Mouse (Mus musculus): ENCODE results near the gene Grid2ip. TPM values are rescaled to one million over a fixed set of nuclear protein-coding genes. Genes with fewer than 3 reads are reported as not detected.

Grid2ip gene
- polyA plus RNA-seq, 1 experiment from 2014 or later, result 0.36 TPM

DNA sequence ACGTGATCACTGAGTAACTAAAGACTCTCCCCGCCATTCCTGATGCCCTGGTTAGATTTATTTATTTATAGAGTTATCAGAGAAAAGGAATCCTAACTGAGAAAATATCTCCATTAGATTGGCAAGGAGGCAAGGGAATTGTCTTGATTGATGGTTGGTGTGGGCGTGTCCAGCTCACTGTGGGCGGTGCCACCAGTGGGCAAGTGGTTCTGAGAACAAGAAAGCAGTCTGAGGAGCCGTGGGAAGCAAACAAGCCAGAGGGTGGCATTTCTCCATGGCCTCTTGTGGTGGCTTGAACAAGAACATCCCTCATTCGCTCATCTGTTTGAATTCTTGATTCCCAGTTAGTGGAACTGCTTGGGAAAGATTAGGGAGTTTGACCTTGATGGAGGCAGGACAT lies 17.5 kb upstream of the Grid2ip start:
- Histone ChIP-seq H3K4me1 (ENCODE audit: control insufficient read depth, insufficient read depth, low read length) (no peaks in the 10 kb centered on the region), H3K9ac (replicated peaks; ENCODE audit: low read length) (no peak overlapping the region), H3K27me3 (ENCODE audit: control insufficient read depth, insufficient read depth, low read length) (no peaks in the 10 kb centered on the region), H3K27ac (replicated peaks; ENCODE audit: low read depth, low read length) (no peak overlapping the region), H3K4me2 (ENCODE audit: low read depth, low read length) (no peak overlapping the region), H3K36me3 (replicated peaks; ENCODE audit: control insufficient read depth, insufficient read depth, low read depth, low read length) (no peaks in the 10 kb centered on the region), H3K9me3 (replicated peaks; ENCODE audit: control insufficient read depth, low read length) (no peaks in the 10 kb centered on the region), H3K4me3 (ENCODE audit: low read depth, low read length) (no peak overlapping the region)
- ATAC-seq (replicated peaks; ENCODE audit: insufficient number of reproducible peaks, low FRiP score, low TSS enrichment, low read depth) (no peak), DNase-seq (ENCODE audit: low spot score) (no peak)
- WGBS, result 51% methylated on average over 6 of the region's 6 CpGs

DNA sequence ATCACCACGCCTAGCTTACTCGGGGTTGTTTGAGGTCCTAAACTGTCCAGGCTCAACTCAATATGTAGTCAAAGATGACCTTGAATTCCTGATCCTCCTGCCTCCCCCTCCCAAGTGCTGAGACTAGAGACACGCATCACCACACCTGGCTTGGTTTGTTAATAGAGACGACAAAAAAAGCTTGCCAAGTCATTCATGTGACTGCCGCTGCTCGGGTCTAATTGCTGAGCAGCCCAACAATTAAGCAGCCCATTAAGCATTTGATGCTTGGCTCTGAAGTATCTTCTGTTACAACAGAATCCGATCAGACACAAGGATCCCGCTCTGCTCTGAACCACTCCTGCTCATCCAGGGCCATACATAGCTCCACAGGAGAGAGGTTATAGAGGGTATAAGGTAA lies 10.8 kb upstream of the Grid2ip start:
- Histone ChIP-seq H3K36me3 (replicated peaks; ENCODE audit: control insufficient read depth, insufficient read depth, low read depth, low read length) (no peaks in the 10 kb centered on the region), H3K4me1 (ENCODE audit: control insufficient read depth, insufficient read depth, low read length) (no peaks in the 10 kb centered on the region), H3K9ac (replicated peaks; ENCODE audit: low read length) (no peak overlapping the region), H3K4me2 (ENCODE audit: low read depth, low read length) (no peak overlapping the region), H3K27ac (replicated peaks; ENCODE audit: low read depth, low read length) (no peak overlapping the region), H3K4me3 (ENCODE audit: low read depth, low read length) (no peak overlapping the region), H3K27me3 (ENCODE audit: control insufficient read depth, insufficient read depth, low read length) (no peaks in the 10 kb centered on the region), H3K9me3 (replicated peaks; ENCODE audit: control insufficient read depth, low read length) (no peaks in the 10 kb centered on the region)
- 76% methylated on average over 8 of the region's 8 CpGs for WGBS
- ATAC-seq (replicated peaks; ENCODE audit: insufficient number of reproducible peaks, low FRiP score, low TSS enrichment, low read depth) (no peak), DNase-seq (ENCODE audit: low spot score) (no peak)

DNA sequence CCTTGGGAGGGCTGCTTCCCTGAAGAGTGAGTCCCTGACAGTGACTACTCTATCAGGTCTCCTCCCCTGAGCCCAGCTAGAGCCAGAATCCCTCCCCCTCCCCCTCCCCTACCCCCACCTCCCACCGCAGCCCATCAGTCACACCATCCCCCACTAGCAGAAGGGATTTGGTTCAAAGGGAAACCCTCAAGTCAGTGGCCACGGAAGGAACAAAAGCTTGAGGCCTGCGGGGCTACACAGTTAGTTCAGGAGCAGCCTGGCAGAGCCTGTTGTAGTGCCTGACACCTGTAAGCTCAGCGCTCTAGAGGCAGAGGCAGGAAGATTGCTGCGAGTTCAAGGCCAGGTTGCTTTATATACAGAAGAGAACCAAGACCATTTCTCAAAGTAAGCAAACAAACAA lies 1.1 kb upstream of the Grid2ip start:
- Histone ChIP-seq H3K4me3 (ENCODE audit: low read depth, low read length) (no peak overlapping the region), H3K4me1 (ENCODE audit: control insufficient read depth, insufficient read depth, low read length) (peaks cover 4% of the 10 kb centered on the region), H3K4me2 (ENCODE audit: low read depth, low read length) (no peak overlapping the region), H3K9me3 (replicated peaks; ENCODE audit: control insufficient read depth, low read length) (no peaks in the 10 kb centered on the region), H3K27ac (replicated peaks; ENCODE audit: low read depth, low read length) (no peak overlapping the region), H3K27me3 (ENCODE audit: control insufficient read depth, insufficient read depth, low read length) (peaks cover 7% of the 10 kb centered on the region), H3K36me3 (replicated peaks; ENCODE audit: control insufficient read depth, insufficient read depth, low read depth, low read length) (no peaks in the 10 kb centered on the region), H3K9ac (replicated peaks; ENCODE audit: low read length) (no peak overlapping the region)
- 46% methylated on average over 5 of the region's 5 CpGs for WGBS
- DNase-seq (ENCODE audit: low spot score), result no peak
- no peak for ATAC-seq (replicated peaks; ENCODE audit: insufficient number of reproducible peaks, low FRiP score, low TSS enrichment, low read depth)

DNA sequence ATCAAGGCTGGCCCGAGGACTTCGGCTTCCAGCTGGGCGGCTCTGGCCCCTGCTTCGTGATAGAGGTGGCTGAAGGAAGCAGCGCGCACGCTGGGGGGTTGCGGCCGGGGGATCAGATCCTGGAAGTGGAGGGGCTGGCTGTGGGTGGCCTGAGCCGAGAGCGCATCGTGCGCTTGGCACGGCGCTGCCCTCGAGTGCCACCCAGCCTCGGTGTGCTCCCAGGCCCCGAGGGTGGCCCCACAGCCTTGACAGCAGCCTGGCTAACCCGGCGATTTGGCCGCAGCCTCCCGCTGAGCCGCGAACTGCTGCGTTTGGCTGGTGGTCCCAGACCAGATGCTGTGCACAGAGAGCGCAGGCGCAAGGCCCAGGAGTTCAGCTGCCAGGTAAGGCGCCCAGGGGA lies 426 bp downstream of the Grid2ip start:
- Histone ChIP-seq H3K27me3 (ENCODE audit: control insufficient read depth, insufficient read depth, low read length) (peaks cover 7% of the 10 kb centered on the region), H3K36me3 (replicated peaks; ENCODE audit: control insufficient read depth, insufficient read depth, low read depth, low read length) (no peaks in the 10 kb centered on the region), H3K9me3 (replicated peaks; ENCODE audit: control insufficient read depth, low read length) (no peaks in the 10 kb centered on the region), H3K9ac (replicated peaks; ENCODE audit: low read length) (peak overlapping the region; percentile 48; the same call in 1 of the 2 replicates), H3K4me3 (ENCODE audit: low read depth, low read length) (peak overlapping the region; percentile 2; the same call in 1 of the 2 replicates), H3K27ac (replicated peaks; ENCODE audit: low read depth, low read length) (no peak overlapping the region), H3K4me2 (ENCODE audit: low read depth, low read length) (peak overlapping the region; percentile 36), H3K4me1 (ENCODE audit: control insufficient read depth, insufficient read depth, low read length) (peaks cover 4% of the 10 kb centered on the region)
- 4% methylated on average over 24 of the region's 28 CpGs for whole genome bisulfite sequencing
- DNase-seq (ENCODE audit: low spot score) (no peak), ATAC-seq (replicated peaks; ENCODE audit: insufficient number of reproducible peaks, low FRiP score, low TSS enrichment, low read depth) (no peak)

DNA sequence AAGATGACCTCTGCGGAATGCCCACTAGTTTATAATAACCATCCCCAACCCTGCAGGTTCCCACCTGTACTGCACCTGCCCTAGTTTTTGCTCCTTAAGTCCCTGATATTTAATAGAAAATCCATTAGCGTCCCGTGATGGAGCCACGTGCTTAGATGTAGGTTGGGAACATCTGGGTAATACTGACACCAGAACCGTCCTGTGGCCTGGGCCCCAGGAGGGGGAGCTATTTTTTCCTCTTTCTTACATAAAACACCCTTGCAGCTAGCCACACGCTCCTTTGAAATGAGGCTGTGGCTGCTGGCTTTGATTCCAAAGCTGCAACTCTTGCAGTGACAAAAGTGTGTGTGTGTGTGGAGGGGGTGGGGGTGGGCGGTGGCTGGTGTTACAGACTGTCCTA lies 2.1 kb downstream of the Grid2ip start:
- Histone ChIP-seq H3K4me3 (ENCODE audit: low read depth, low read length) (no peak overlapping the region), H3K36me3 (replicated peaks; ENCODE audit: control insufficient read depth, insufficient read depth, low read depth, low read length) (no peaks in the 10 kb centered on the region), H3K4me2 (ENCODE audit: low read depth, low read length) (no peak overlapping the region), H3K27ac (replicated peaks; ENCODE audit: low read depth, low read length) (no peak overlapping the region), H3K4me1 (ENCODE audit: control insufficient read depth, insufficient read depth, low read length) (peaks cover 4% of the 10 kb centered on the region), H3K9me3 (replicated peaks; ENCODE audit: control insufficient read depth, low read length) (no peaks in the 10 kb centered on the region), H3K9ac (replicated peaks; ENCODE audit: low read length) (no peak overlapping the region), H3K27me3 (ENCODE audit: control insufficient read depth, insufficient read depth, low read length) (peaks cover 7% of the 10 kb centered on the region)
- 36% methylated on average over 7 of the region's 7 CpGs for WGBS
- no peak for DNase-seq (ENCODE audit: low spot score)
- no peak for ATAC-seq (replicated peaks; ENCODE audit: insufficient number of reproducible peaks, low FRiP score, low TSS enrichment, low read depth)

DNA sequence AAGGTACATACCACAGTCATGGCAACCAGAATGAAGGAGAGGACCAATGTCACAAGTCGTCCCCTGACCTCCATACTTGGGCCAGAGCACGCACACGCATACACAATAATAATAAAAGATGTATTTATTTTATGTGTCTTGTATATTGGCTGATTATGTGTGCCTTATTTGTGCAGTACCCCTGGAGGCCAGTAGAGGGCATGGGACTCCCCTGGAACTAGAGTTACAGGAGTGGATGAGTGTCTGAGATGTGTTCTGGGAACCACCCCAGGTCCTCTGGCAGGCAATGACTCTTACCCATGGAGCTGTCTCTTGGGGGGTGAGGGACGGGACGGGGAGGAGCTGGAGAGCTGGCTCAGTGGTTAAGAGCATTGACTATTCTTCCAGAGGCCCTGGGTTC lies 2.9 kb downstream of the Grid2ip start:
- no peak overlapping the region for H3K27ac ChIP-seq (replicated peaks; ENCODE audit: low read depth, low read length)
- H3K9ac ChIP-seq (replicated peaks; ENCODE audit: low read length), result no peak overlapping the region
- H3K36me3 ChIP-seq (replicated peaks; ENCODE audit: control insufficient read depth, insufficient read depth, low read depth, low read length), result no peaks in the 10 kb centered on the region
- 60% methylated on average over 5 of the region's 5 CpGs for WGBS
- peaks cover 14% of the 10 kb centered on the region for H3K27me3 ChIP-seq (ENCODE audit: control insufficient read depth, insufficient read depth, low read length)
- peak; percentile 52 for DNase-seq (ENCODE audit: low spot score)
- no peak for ATAC-seq (replicated peaks; ENCODE audit: insufficient number of reproducible peaks, low FRiP score, low TSS enrichment, low read depth)
- H3K9me3 ChIP-seq (replicated peaks; ENCODE audit: control insufficient read depth, low read length), result no peaks in the 10 kb centered on the region
- no peak overlapping the region for H3K4me2 ChIP-seq (ENCODE audit: low read depth, low read length)
- peaks cover 4% of the 10 kb centered on the region for H3K4me1 ChIP-seq (ENCODE audit: control insufficient read depth, insufficient read depth, low read length)
- no peak overlapping the region for H3K4me3 ChIP-seq (ENCODE audit: low read depth, low read length)

DNA sequence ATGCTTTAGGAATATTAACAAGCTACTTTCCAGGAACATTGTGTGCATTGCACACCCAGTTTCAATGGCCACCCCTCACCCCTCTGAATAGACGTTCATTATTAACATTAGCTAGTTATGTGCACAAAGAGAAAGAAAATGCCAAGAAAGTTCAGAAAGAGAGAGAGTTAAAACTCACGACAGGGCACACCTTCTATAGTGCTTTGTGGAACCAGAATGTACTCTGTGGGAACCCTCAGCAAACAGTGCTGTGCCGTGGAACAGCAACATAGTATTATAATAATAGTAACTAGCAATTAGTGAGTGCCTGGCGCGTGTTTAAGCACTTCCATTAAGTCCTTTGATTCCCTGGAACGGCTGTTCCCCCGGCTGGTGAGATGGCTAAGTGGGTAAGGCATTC lies 4.3 kb downstream of the Grid2ip start:
- Histone ChIP-seq H3K4me3 (ENCODE audit: low read depth, low read length) (no peak overlapping the region), H3K27me3 (ENCODE audit: control insufficient read depth, insufficient read depth, low read length) (peaks cover 16% of the 10 kb centered on the region), H3K4me2 (ENCODE audit: low read depth, low read length) (no peak overlapping the region), H3K9ac (replicated peaks; ENCODE audit: low read length) (no peak overlapping the region), H3K9me3 (replicated peaks; ENCODE audit: control insufficient read depth, low read length) (no peaks in the 10 kb centered on the region), H3K4me1 (ENCODE audit: control insufficient read depth, insufficient read depth, low read length) (peaks cover 4% of the 10 kb centered on the region), H3K27ac (replicated peaks; ENCODE audit: low read depth, low read length) (no peak overlapping the region), H3K36me3 (replicated peaks; ENCODE audit: control insufficient read depth, insufficient read depth, low read depth, low read length) (no peaks in the 10 kb centered on the region)
- WGBS, result 69% methylated on average over 7 of the region's 7 CpGs
- DNase-seq (ENCODE audit: low spot score), result no peak
- ATAC-seq (replicated peaks; ENCODE audit: insufficient number of reproducible peaks, low FRiP score, low TSS enrichment, low read depth), result no peak

DNA sequence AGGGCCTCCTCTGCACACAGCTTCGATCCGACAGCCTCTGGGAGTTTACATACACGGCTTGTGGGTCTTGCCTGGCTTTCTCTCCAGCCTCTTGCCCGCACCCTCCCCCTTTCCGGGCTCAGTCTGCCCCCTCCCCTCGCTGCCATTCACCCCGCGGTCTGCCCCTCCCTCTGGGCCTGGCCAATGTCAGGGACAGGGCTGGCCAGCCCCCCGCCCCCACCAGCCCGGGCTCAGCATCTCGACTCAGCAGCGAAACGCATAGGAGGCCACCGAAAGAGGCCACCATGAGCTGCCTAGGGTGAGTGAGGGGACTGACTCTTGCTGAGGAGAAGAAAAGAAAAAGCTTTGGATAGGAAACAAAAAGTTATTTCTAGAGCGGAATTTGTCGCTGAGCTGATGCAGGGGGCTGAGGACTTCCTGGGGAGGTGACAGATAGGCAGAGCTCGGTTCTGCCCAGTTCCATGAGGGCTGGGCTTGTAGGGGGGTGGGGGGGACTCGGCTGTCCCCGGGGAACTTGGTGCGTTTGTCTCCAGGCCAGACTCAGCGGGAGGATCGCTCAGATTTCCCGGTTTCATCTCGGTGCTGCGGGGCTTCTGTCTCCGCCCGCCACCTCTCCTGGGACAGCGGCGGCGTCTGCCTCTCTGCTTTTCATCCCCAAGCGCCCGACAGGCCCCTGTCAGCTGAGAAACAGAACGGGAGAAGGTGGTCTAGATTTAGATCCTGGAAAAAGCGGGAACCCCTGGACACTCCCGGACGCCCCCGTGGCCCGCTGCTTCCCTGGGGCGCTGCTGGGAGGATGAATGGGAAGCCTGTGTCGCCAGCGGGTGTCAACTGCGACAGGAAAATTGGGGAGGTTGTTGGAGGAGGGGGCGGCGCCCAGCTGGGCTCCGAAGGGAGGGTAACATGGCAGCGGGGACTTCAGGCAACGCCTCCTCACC lies 6.8 kb downstream of the Grid2ip start:
- DNase-seq (ENCODE audit: low spot score) (peak; percentile 78), ATAC-seq (replicated peaks; ENCODE audit: insufficient number of reproducible peaks, low FRiP score, low TSS enrichment, low read depth) (peak; percentile 45; the same call in 1 of the 2 replicates)
- no peaks in the 10 kb centered on the region for H3K4me1 ChIP-seq (ENCODE audit: control insufficient read depth, insufficient read depth, low read length)
- H3K36me3 ChIP-seq (replicated peaks; ENCODE audit: control insufficient read depth, insufficient read depth, low read depth, low read length), result no peaks in the 10 kb centered on the region
- H3K27ac ChIP-seq (replicated peaks; ENCODE audit: low read depth, low read length), result no peak overlapping the region
- under 1% methylated on average over 47 of the region's 47 CpGs for WGBS
- peak overlapping the region; percentile 61 for H3K9ac ChIP-seq (replicated peaks; ENCODE audit: low read length)
- peaks cover 21% of the 10 kb centered on the region for H3K27me3 ChIP-seq (ENCODE audit: control insufficient read depth, insufficient read depth, low read length)
- H3K4me2 ChIP-seq (ENCODE audit: low read depth, low read length), result peak overlapping the region; percentile 68
- no peaks in the 10 kb centered on the region for H3K9me3 ChIP-seq (replicated peaks; ENCODE audit: control insufficient read depth, low read length)
- H3K4me3 ChIP-seq (ENCODE audit: low read depth, low read length), result peak overlapping the region; percentile 38
